Mouse (Mus musculus): ENCODE measurements at regions not wholly inside any gene's neighbourhood (a gene's known extent, or its start where the extent isn't known, plus 50 kb on each side); places are given as distances from the start of the nearest gene placed in this dataset.

DNA sequence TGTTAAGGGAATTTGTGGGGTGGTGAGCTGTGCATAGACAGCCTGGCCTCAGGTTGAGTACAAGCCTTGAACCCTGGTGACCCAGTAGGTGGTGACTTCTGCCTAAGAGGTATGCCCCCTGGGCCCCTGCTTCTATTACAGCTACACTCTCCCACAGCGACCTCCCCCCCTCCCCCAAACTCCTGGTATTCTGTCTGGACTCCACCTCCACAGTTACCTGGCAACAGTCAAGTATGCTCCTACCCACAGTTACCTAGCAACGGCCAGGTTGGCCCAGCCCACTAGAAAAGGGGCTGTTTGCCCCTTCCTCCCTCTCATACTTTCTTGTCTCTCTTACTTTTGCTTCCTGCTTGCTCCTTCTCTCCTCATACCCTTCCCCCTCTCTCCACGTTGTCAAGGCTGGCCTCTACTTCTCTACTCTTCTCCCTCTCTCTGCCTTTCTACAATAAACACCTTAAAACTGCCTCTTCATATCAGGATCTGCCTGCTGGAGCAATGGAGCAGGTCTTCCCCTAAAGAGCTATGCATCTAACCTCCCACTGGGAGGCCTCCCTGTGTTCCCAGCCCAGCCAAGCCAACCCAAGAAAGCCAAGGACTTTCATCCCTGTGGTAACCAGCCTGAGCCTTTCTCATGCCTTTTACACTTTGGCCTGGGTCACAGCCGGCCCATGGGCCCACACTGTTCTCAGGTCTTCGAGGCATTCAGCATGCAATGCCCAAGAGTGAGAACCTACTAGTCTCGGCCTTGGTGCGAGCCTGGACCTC is 457.5 kb downstream of the Hdgfl1 start:
- no peak for ATAC-seq (replicated peaks; ENCODE audit: insufficient number of reproducible peaks, low FRiP score, low TSS enrichment, poor library complexity, severe bottlenecking)

DNA sequence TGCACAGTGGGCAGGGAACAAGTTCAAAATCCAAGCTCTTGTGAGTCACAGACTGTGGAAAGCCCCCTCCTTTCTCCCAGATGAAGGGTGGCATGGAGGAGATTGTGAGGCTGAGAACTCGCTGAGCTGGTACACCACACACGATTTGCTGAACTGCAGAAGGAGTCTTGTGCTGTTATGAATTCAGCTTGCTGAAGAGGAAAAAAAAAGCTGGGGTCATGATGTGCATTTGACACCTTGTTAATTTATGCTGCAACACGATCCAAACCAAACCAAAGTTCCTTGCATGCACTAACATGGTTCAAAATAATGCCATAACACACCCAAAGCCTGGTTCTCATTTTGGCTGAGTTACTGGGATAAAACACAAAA is 485.9 kb downstream of the Hdgfl1 start:
- no peak for ATAC-seq (replicated peaks; ENCODE audit: insufficient number of reproducible peaks, low FRiP score, low TSS enrichment, poor library complexity, severe bottlenecking)

GRCm38 (mm10) chr13:26283397-26284072 is 486.4 kb downstream of the Hdgfl1 start:
- no peak for ATAC-seq (replicated peaks; ENCODE audit: insufficient number of reproducible peaks, low FRiP score, low TSS enrichment, poor library complexity, severe bottlenecking)

DNA sequence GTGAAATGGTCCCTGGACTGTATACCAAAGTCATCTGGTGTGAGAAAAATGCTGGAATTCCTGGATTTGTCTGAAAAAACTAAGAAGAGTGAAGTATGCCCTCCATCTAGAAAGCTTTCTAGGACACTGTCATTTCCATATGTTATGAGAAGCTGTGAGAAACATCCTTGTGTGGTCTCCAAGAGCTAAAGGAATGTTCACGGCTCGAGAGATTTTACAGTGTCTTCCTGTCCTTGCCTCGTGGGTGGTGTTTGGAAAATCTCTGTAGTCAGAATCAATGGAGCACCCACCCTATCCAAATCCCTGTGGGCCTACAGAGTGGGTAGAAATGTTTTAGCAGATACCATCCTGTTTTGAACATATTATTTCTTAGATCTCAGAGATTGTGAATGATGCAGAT is 487.7 kb downstream of the Hdgfl1 start:
- ATAC-seq (replicated peaks; ENCODE audit: insufficient number of reproducible peaks, low FRiP score, low TSS enrichment, poor library complexity, severe bottlenecking) = no peak

DNA sequence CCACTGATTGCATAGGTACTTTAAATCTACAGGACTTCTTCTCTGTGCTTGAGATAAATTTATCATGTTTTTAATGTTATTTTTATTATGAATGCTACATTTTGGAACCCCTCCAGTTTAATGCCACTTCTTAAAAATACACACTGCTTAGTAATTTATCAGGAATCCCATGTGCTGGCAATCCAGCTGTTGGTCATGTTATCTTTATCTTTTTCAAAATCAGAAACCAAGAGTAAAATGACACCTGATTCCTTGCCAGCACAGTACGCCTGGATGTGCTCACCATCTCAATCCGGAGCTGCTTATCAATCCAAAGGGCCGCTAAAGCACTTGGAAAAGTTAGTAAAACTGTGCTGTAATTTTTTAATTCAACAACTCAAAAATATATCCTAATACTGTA is 497.1 kb downstream of the Hdgfl1 start:
- no peak for ATAC-seq (replicated peaks; ENCODE audit: insufficient number of reproducible peaks, low FRiP score, low TSS enrichment, poor library complexity, severe bottlenecking)

DNA sequence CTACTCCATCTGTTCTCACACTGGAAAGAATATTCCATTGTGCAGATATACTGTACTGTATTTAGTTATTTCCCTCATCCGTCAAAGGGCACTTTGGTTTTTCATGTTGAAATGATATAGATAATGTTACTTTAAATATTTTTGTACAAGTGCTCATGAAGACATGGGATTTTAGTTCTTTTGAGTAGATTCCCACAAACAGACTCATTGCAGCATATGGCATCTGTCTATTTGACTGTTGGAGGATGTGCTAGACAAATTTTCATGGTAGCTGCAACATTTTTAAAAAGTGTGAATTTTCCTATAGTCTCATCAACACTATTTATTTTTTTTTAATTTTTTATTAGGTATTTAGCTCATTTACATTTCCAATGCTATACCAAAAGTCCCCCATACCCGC is 502.5 kb downstream of the Hdgfl1 start:
- ATAC-seq (replicated peaks; ENCODE audit: insufficient number of reproducible peaks, low FRiP score, low TSS enrichment, poor library complexity, severe bottlenecking) = no peak

DNA sequence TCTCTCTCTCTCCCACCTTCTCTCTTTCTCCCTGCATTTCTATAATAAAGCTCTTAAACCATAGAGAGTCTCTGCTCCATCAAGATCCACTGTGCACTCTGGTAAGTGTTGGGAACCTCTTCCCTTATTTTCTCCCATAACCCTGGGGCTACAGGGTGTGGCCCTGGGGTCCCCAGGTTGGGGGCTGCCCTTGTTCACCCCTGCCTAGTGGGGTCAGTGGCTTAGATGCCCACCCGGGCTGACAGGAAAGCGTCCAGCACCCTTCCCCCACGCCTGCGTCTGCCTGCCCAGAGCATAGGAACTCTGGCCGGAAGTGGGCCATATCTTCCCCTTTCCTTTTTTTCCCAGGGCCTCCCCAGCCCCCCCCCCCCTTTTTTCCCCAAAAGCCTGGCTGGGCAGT is 534.0 kb downstream of the Hdgfl1 start:
- ATAC-seq (replicated peaks; ENCODE audit: insufficient number of reproducible peaks, low FRiP score, low TSS enrichment, poor library complexity, severe bottlenecking) = no peak

DNA sequence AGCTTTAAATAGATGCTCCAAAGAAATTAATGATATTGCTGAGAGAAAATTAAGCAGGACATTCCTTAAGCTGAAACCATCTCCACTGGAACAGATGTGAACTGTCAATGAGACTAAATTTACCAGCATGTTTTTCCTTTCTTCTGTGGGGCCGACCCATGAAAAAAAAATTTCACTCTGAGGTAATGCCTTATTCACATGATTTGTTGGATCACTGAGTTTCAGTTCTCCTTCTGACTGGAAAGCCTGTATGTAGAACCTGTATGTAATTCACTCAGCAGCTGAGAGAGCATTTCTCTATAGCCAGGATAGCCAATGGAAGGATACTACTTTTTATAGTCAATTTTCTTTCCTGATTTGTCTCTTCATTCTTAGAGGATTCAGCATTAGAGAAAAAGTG is 535.3 kb downstream of the Hdgfl1 start:
- no peak for ATAC-seq (replicated peaks; ENCODE audit: insufficient number of reproducible peaks, low FRiP score, low TSS enrichment, poor library complexity, severe bottlenecking)

DNA sequence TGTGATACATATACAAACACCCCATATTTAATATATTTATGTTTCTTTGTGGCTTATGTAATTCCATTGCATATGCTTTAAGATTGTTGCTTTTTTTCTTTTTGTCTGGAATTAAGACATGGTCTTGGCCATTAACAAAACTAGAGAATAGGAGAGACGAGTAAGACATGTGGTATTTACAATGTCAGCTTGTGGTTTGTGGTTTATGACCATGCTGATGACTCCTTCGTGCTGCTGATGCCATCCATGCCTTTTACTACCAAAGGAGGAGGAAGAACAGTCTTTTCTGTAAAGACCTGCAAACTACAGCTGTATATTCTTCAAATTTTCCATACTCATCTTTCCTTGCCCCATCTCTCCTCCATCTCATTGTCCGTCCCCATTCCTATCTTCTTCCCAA is 552.7 kb downstream of the Hdgfl1 start:
- ATAC-seq (replicated peaks; ENCODE audit: insufficient number of reproducible peaks, low FRiP score, low TSS enrichment, poor library complexity, severe bottlenecking) = no peak

DNA sequence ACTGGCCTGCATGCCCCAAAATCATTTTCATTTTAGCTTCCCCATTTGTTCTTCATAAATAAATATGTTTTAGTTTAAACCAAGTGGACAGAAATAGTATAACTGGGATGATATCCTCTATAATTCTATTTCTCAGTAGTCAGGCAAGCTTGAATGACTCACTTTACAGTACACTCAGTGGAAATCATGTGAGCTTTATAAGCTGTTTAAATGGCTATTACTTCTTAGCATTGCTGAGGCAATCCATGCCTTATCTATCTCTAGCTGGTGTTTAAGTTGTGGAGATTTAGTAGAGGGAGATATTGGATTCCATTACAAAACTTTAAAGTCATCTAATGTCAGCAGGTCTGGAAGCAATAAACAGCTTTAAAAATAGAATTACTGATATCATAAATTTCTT is 553.4 kb downstream of the Hdgfl1 start:
- no peak for ATAC-seq (replicated peaks; ENCODE audit: insufficient number of reproducible peaks, low FRiP score, low TSS enrichment, poor library complexity, severe bottlenecking)

DNA sequence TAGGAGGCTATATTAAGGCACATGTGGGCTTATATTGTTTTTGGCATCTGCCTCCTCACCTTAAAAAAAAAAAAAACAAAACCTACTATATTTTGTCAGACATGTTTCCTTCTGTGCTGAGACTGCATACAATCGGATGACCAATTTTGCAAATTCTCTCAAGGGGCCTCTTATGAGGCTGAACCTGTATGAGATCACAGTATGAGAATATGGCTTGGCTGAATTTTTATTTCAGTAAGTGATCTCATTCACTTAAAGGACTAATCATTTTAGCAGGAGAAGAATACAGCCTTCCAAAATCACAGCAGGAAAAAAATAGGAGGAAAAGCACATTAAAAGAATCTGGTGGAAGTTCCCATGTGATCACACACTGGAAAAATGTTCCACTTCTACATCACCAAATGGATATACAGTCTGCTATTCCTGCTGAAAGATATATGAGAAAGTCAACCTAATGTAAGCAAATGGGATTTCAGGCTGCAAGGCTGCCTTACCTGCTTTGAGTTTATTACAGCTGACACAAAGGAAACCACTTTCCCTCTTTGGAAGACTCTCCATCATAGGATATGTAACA is 564.3 kb downstream of the Hdgfl1 start:
- no peak for ATAC-seq (replicated peaks; ENCODE audit: insufficient number of reproducible peaks, low FRiP score, low TSS enrichment, poor library complexity, severe bottlenecking)

- ATAC-seq (replicated peaks; ENCODE audit: insufficient number of reproducible peaks, low FRiP score, low TSS enrichment, poor library complexity, severe bottlenecking) = no peak
These were observed 575.3 kb downstream of the Hdgfl1 start for GRCm38 (mm10) chr13:26194646-26195045.

GRCm38 (mm10) chr13:26183879-26184278 is 586.1 kb downstream of the Hdgfl1 start:
- no peak for ATAC-seq (replicated peaks; ENCODE audit: insufficient number of reproducible peaks, low FRiP score, low TSS enrichment, poor library complexity, severe bottlenecking)

- ATAC-seq (replicated peaks; ENCODE audit: insufficient number of reproducible peaks, low FRiP score, low TSS enrichment, poor library complexity, severe bottlenecking) = no peak
These were observed 598.0 kb downstream of the Hdgfl1 start for GRCm38 (mm10) chr13:26171891-26172482.

DNA sequence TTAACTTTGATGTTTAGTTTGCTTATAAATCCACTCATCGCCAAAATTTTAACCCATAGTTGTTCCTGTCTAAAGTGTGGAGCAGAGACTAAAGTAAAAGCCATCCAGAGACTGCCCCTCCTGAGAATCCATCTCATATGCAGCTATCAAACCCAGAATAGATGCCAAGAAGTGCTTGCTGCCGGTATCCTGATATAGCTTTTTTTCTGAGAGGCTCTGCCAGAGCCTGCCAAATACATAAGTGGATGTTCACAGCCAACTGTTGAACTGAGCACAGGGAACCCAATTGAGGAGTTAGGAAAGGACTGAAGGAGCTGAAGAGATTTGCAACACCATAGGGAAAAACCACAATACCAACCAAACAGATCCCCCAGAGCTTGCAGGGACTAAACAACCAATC is 600.3 kb downstream of the Hdgfl1 start:
- ATAC-seq (replicated peaks; ENCODE audit: insufficient number of reproducible peaks, low FRiP score, low TSS enrichment, poor library complexity, severe bottlenecking) = no peak

GRCm38 (mm10) chr13:26158703-26159102 is 611.3 kb downstream of the Hdgfl1 start:
- no peak for ATAC-seq (replicated peaks; ENCODE audit: insufficient number of reproducible peaks, low FRiP score, low TSS enrichment, poor library complexity, severe bottlenecking)

DNA sequence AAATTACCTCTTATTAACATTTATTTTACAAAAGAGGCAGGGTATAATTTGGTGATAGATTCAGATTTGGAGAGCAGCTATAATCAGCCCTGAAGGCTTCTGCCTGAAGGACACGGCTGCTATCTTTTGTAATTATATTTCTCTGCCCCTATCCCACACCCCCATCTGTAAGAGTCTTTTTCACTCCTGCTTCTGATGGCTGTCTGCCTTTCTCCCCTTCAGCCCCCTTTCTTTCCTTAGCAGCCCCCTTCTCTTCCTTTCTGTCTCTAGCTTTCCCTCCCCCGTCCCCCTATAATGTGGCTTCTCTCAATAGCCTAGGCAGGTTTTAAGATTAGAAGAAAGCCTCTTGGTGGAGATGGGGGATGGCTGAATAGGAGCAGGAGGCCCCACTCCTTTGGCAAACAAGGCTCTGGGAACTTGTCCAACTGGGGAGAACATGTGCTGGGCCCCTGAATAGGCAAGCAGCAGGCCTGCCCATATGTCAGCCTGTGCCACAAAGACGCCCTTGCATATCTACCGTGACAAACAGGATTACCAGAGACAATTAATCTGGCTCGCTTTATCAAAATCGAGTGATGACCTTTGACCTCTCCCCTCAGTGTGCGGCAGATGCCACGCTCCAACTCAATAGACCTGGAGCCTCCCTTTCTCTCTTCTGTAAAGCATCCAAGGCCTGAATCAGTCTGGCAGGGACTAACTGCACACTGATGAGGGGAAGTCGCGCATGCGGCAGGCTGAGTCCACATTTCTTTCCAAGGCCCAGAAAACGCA is 615.1 kb downstream of the Hdgfl1 start:
- ATAC-seq (replicated peaks; ENCODE audit: insufficient number of reproducible peaks, low FRiP score, low TSS enrichment, poor library complexity, severe bottlenecking) = no peak

DNA sequence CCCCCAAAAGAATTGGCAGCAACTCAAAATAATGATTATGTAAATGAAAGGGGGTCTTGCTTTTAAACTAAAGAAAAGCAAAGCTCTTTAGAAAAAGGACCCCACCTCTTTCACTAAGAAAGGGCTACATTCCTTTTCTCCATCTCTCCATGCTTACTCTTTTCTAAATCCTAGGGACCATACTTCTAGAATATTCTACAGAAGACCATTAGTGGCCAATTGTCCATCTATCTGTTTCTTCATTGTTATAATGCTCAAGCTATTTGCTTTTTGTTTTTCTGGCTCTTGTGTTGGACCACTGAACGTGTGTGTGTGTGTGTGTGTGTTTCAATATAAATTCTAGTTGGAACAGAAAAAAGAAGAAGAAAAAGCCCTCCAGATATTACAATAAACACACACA is 615.7 kb downstream of the Hdgfl1 start:
- no peak for ATAC-seq (replicated peaks; ENCODE audit: insufficient number of reproducible peaks, low FRiP score, low TSS enrichment, poor library complexity, severe bottlenecking)

GRCm38 (mm10) chr13:26153093-26153492 is 616.9 kb downstream of the Hdgfl1 start:
- no peak for ATAC-seq (replicated peaks; ENCODE audit: insufficient number of reproducible peaks, low FRiP score, low TSS enrichment, poor library complexity, severe bottlenecking)
